Comparison of ENCODE assay signal across 15 mouse cellular contexts in genomic region chr10:53013878-53014277, GRCm38 (mm10).
A peak's percentile ranks its signal among the peaks of the same experiment; 100 is the strongest.
DNase-seq lines count a peak whose midpoint lies in the region; ATAC-seq lines count a peak whose summit lies in the region.
"Had no signal": no experiment of that assay in that cellular context is flagged by ENCODE, and none has a peak within 500 bp of the region (broad histone marks: within the 10 kb centered on the region; RNA-seq: fewer than 3 reads in every experiment).

No protein-coding gene starts in this region.

- DNase-seq in forebrain, embryonic 11.5 days (ENCODE audit: low spot score): no peak
- no peak for DNase-seq in forebrain, embryonic 10.5 days (ENCODE audit: extremely low spot score, low spot score)
- DNase-seq in adrenal gland, adult (ENCODE audit: inconsistent age in 2 of 2, low spot score in 1 of 2): peak; percentile 52 to 90
- no peak for DNase-seq in heart, postnatal 4 days
- DNase-seq in kidney, adult 9 months: no peak
- DNase-seq: B cell, adult 2 months; cerebellum, adult 11 months; kidney, postnatal 4 days; lung, postnatal 36 days; thymus, adult 18-20 months had no signal

- H3K4me3 ChIP-seq in forebrain, embryonic 11.5 days (ENCODE audit: low read depth, low read length): no peak overlapping the region
- no peak overlapping the region for H3K4me3 ChIP-seq in forebrain, embryonic 10.5 days
- no peak overlapping the region for H3K4me3 ChIP-seq in forebrain, embryonic 12.5 days (replicated peaks)
- H3K4me3 ChIP-seq in hindbrain, embryonic 16.5 days (ENCODE audit: low read length): no peak overlapping the region
- H3K4me3 ChIP-seq: heart, embryonic 12.5 days; liver, embryonic 15.5 days had no signal

- H3K9ac ChIP-seq in forebrain, embryonic 11.5 days (ENCODE audit: low read length): no peak overlapping the region
- no peak overlapping the region for H3K9ac ChIP-seq in forebrain, embryonic 12.5 days
- H3K9ac ChIP-seq in hindbrain, embryonic 16.5 days (ENCODE audit: low read depth, low read length): no peak overlapping the region
- H3K9ac ChIP-seq: heart, embryonic 12.5 days; liver, embryonic 15.5 days had no signal

- H3K4me1 ChIP-seq in forebrain, embryonic 11.5 days (replicated peaks; ENCODE audit: control insufficient read depth, insufficient read depth, low read length): no peaks in the 10 kb centered on the region
- no peaks in the 10 kb centered on the region for H3K4me1 ChIP-seq in forebrain, embryonic 10.5 days
- H3K4me1 ChIP-seq in forebrain, embryonic 12.5 days: no peaks in the 10 kb centered on the region
- no peaks in the 10 kb centered on the region for H3K4me1 ChIP-seq in hindbrain, embryonic 16.5 days (ENCODE audit: control insufficient read depth, insufficient read depth, low read depth, low read length)
- H3K4me1 ChIP-seq: heart, embryonic 12.5 days; liver, embryonic 15.5 days had no signal

- 0 out of 2 replicates have a peak, but pooled peaks have one; percentile 21 for ATAC-seq in forebrain, embryonic 11.5 days (replicated peaks; ENCODE audit: low FRiP score)
- peak; percentile 44; the same call in 1 of the 2 replicates for ATAC-seq in forebrain, embryonic 12.5 days (ENCODE audit: low FRiP score)
- peak; percentile 91 for ATAC-seq in hindbrain, embryonic 16.5 days
- ATAC-seq in erythroid progenitor cell, adult 5-6 weeks (replicated peaks; ENCODE audit: low FRiP score, poor library complexity, severe bottlenecking): no peak

- no peaks in the 10 kb centered on the region for H3K36me3 ChIP-seq in forebrain, embryonic 11.5 days (ENCODE audit: control insufficient read depth, insufficient read depth, low read length)
- H3K36me3 ChIP-seq in forebrain, embryonic 10.5 days (replicated peaks): no peaks in the 10 kb centered on the region
- no peaks in the 10 kb centered on the region for H3K36me3 ChIP-seq in forebrain, embryonic 12.5 days (replicated peaks)
- no peaks in the 10 kb centered on the region for H3K36me3 ChIP-seq in hindbrain, embryonic 16.5 days (ENCODE audit: control insufficient read depth, insufficient read depth, low read length)
- H3K36me3 ChIP-seq: heart, embryonic 12.5 days; liver, embryonic 15.5 days had no signal

- WGBS in forebrain, embryonic 11.5 days: 69% methylated on average over 5 of the region's 5 CpGs
- WGBS in forebrain, embryonic 10.5 days: 79% methylated on average over 5 of the region's 5 CpGs
- 62% methylated on average over 5 of the region's 5 CpGs for WGBS in forebrain, embryonic 12.5 days
- 47% methylated on average over 5 of the region's 5 CpGs for WGBS in hindbrain, embryonic 16.5 days

- no peak overlapping the region for H3K4me2 ChIP-seq in forebrain, embryonic 11.5 days (ENCODE audit: low read depth, low read length, severe bottlenecking)
- H3K4me2 ChIP-seq in forebrain, embryonic 12.5 days: no peak overlapping the region
- no peak overlapping the region for H3K4me2 ChIP-seq in hindbrain, embryonic 16.5 days (ENCODE audit: low read length)
- H3K4me2 ChIP-seq: heart, embryonic 12.5 days; liver, embryonic 15.5 days had no signal

- H3K9me3 ChIP-seq in forebrain, embryonic 11.5 days (ENCODE audit: control insufficient read depth, low read length): no peaks in the 10 kb centered on the region
- H3K9me3 ChIP-seq in forebrain, embryonic 10.5 days: no peaks in the 10 kb centered on the region
- no peaks in the 10 kb centered on the region for H3K9me3 ChIP-seq in forebrain, embryonic 12.5 days
- H3K9me3 ChIP-seq in hindbrain, embryonic 16.5 days (ENCODE audit: control insufficient read depth, low read length): no peaks in the 10 kb centered on the region
- H3K9me3 ChIP-seq: heart, embryonic 12.5 days; liver, embryonic 15.5 days had no signal

- no peak overlapping the region for H3K27ac ChIP-seq in forebrain, embryonic 11.5 days (ENCODE audit: low read depth, low read length)
- no peak overlapping the region for H3K27ac ChIP-seq in forebrain, embryonic 10.5 days
- no peak overlapping the region for H3K27ac ChIP-seq in forebrain, embryonic 12.5 days
- no peak overlapping the region for H3K27ac ChIP-seq in hindbrain, embryonic 16.5 days (ENCODE audit: low read depth, low read length)
- H3K27ac ChIP-seq: liver, embryonic 15.5 days had no signal

- H3K27me3 ChIP-seq in forebrain, embryonic 11.5 days (ENCODE audit: control insufficient read depth, insufficient read depth, low read length): no peaks in the 10 kb centered on the region
- no peaks in the 10 kb centered on the region for H3K27me3 ChIP-seq in forebrain, embryonic 10.5 days (ENCODE audit: poor library complexity, severe bottlenecking)
- no peaks in the 10 kb centered on the region for H3K27me3 ChIP-seq in forebrain, embryonic 12.5 days
- H3K27me3 ChIP-seq in hindbrain, embryonic 16.5 days (replicated peaks; ENCODE audit: control insufficient read depth, insufficient read depth, low read length): no peaks in the 10 kb centered on the region
- H3K27me3 ChIP-seq: heart, embryonic 12.5 days; liver, embryonic 15.5 days had no signal

Comparison
In these comparisons a context has a peak if more than half of its experiments do, and no peak if none do; other contexts are left out.
1. DNase-seq: peak in adrenal gland, adult (2 of 2); none in forebrain, embryonic 11.5 days (single experiment), forebrain, embryonic 10.5 days (single experiment), heart, postnatal 4 days (single experiment) and kidney, adult 9 months (single experiment).